Mouse (Mus musculus) lung, postnatal 0 days (tissue): ENCODE results near the gene H2-Ob.

Experiments
- CTCF ChIP-seq: IDR thresholded peaks from 2 replicates; pipeline ENCODE4 v1.5.1; 2016; ENCODE audit warnings: antibody characterized with exemption, mild to moderate bottlenecking
- EP300 ChIP-seq: IDR thresholded peaks from 2 replicates; pipeline ENCODE4 v1.6.1; 2016; ENCODE audit warnings: antibody characterized with exemption, mild to moderate bottlenecking, control low read depth

- TF ChIP-seq CTCF: no peak
- no peak for TF ChIP-seq EP300
Observed at GRCm38 (mm10) chr17:34215176-34215575, 23.5 kb upstream of the H2-Ob start.
